ENCODE assay signal across 26 mouse cellular contexts in genomic region chr1:186455177-186455660, GRCm38 (mm10).
"Had no signal": no experiment of that assay in that cellular context is flagged by ENCODE, and none has a peak within 500 bp of the region (broad histone marks: within the 10 kb centered on the region; RNA-seq: fewer than 3 reads in every experiment).

No protein-coding gene starts in this region.

- H3K9me3 ChIP-seq: heart, embryonic 10.5 days; hindbrain, embryonic 10.5 days; hindbrain, embryonic 12.5 days; intestine, embryonic 15.5 days; limb, embryonic 13.5 days; limb, embryonic 15.5 days; liver, embryonic 12.5 days had no signal

- H3K4me3 ChIP-seq: gastrocnemius, adult 2 months; heart, embryonic 10.5 days; heart, embryonic 12.5 days; hindbrain, embryonic 10.5 days; hindbrain, embryonic 12.5 days; intestine, embryonic 15.5 days; kidney, embryonic 15.5 days; limb, embryonic 13.5 days; limb, embryonic 15.5 days; liver, embryonic 12.5 days had no signal

- H3K27ac ChIP-seq: gastrocnemius, adult 2 months; heart, embryonic 10.5 days; hindbrain, embryonic 10.5 days; hindbrain, embryonic 12.5 days; hindbrain, embryonic 14.5 days; intestine, embryonic 15.5 days; kidney, embryonic 15.5 days; kidney, postnatal 0 days; limb, embryonic 13.5 days; limb, embryonic 15.5 days; liver, embryonic 12.5 days; liver, embryonic 14.5 days had no signal

- DNase-seq: gastrocnemius, adult 2 months; gastrocnemius, postnatal 10 days; gastrocnemius, postnatal 25 days; heart, adult 18-20 months; heart, postnatal 10 days; heart, postnatal 4 days; kidney, adult 11 months; kidney, adult 2 months; kidney, adult 9 months; kidney, postnatal 14 days; kidney, postnatal 36 days; layer of hippocampus, adult 9-11 months; layer of hippocampus, postnatal 36 days; left cerebral cortex, postnatal 4 days had no signal

- H3K4me2 ChIP-seq: heart, embryonic 12.5 days; hindbrain, embryonic 12.5 days; hindbrain, embryonic 14.5 days; intestine, embryonic 15.5 days; kidney, embryonic 15.5 days; limb, embryonic 13.5 days; limb, embryonic 15.5 days; liver, embryonic 12.5 days had no signal

- H3K36me3 ChIP-seq: heart, embryonic 10.5 days; heart, embryonic 12.5 days; hindbrain, embryonic 10.5 days; hindbrain, embryonic 12.5 days; intestine, embryonic 15.5 days; kidney, embryonic 15.5 days; limb, embryonic 13.5 days; limb, embryonic 15.5 days; liver, embryonic 12.5 days had no signal

- H3K27me3 ChIP-seq: heart, embryonic 12.5 days; hindbrain, embryonic 12.5 days; intestine, embryonic 15.5 days; kidney, embryonic 15.5 days; limb, embryonic 13.5 days; limb, embryonic 15.5 days; liver, embryonic 12.5 days had no signal

- H3K4me1 ChIP-seq: hindbrain, embryonic 10.5 days; hindbrain, embryonic 12.5 days; intestine, embryonic 15.5 days; liver, embryonic 12.5 days had no signal
